Mouse (Mus musculus): ENCODE measurements at regions not wholly inside any gene's neighbourhood (a gene's known extent, or its start where the extent isn't known, plus 50 kb on each side); places are given as distances from the start of the nearest gene placed in this dataset.

- TF ChIP-seq POLR2A (IDR thresholded peaks at IDR 0.05; ENCODE audit: low read depth, low read length) (no peak), CTCF (IDR thresholded peaks at IDR 0.05; ENCODE audit: extremely low read depth, insufficient read length, insufficient replicate concordance, low read depth, low read length) (no peak)
Observed at GRCm38 (mm10) chr2:78025651-78026435, 79.7 kb upstream of the Cwc22 start.

Measured in small intestine, adult 2 months (tissue).